ENCODE assay signal across 9 mouse cellular contexts in genomic region chr5:107611224-107611623, GRCm38 (mm10). TPM values are rescaled to one million over a fixed set of nuclear protein-coding genes. Genes with fewer than 3 reads are reported as not detected.
DNase-seq lines count a peak whose midpoint lies in the region; ATAC-seq lines count a peak whose summit lies in the region.
"Had no signal": no experiment of that assay in that cellular context is flagged by ENCODE, and none has a peak within 500 bp of the region (broad histone marks: within the 10 kb centered on the region; RNA-seq: fewer than 3 reads in every experiment).

No protein-coding gene starts in this region.

- no peak overlapping the region for H3K4me3 ChIP-seq in heart, embryonic 12.5 days
- H3K4me3 ChIP-seq in embryonic facial prominence, embryonic 11.5 days (ENCODE audit: low read depth, low read length): no peak overlapping the region
- H3K4me3 ChIP-seq: midbrain, embryonic 12.5 days had no signal

- H3K36me3 ChIP-seq in heart, embryonic 12.5 days: peaks cover 32% of the 10 kb centered on the region
- no peaks in the 10 kb centered on the region for H3K36me3 ChIP-seq in embryonic facial prominence, embryonic 11.5 days (replicated peaks; ENCODE audit: control insufficient read depth, insufficient read depth, low read depth, low read length)

- H3K9ac ChIP-seq in heart, embryonic 12.5 days: no peak overlapping the region
- H3K9ac ChIP-seq in embryonic facial prominence, embryonic 11.5 days (replicated peaks; ENCODE audit: low read length): no peak overlapping the region
- H3K9ac ChIP-seq: midbrain, embryonic 12.5 days had no signal

- H3K4me2 ChIP-seq in heart, embryonic 12.5 days: no peak overlapping the region
- no peak overlapping the region for H3K4me2 ChIP-seq in embryonic facial prominence, embryonic 11.5 days (ENCODE audit: low read depth, low read length)
- H3K4me2 ChIP-seq: midbrain, embryonic 12.5 days had no signal

- no peak for ATAC-seq in heart, embryonic 12.5 days (ENCODE audit: insufficient number of reproducible peaks, low FRiP score)
- ATAC-seq in embryonic facial prominence, embryonic 11.5 days (replicated peaks; ENCODE audit: insufficient number of reproducible peaks, low FRiP score, low TSS enrichment, low read depth): no peak

- H3K9me3 ChIP-seq in heart, embryonic 12.5 days (replicated peaks): no peaks in the 10 kb centered on the region
- H3K9me3 ChIP-seq in embryonic facial prominence, embryonic 11.5 days (replicated peaks; ENCODE audit: control insufficient read depth, low read length): no peaks in the 10 kb centered on the region
- H3K9me3 ChIP-seq: midbrain, embryonic 12.5 days had no signal

- peak; percentile 53 to 78 for DNase-seq in heart, adult 18-20 months
- peak; percentile 53 for DNase-seq in adrenal gland, postnatal 36 days
- peak; percentile 80 for DNase-seq in embryonic facial prominence, embryonic 11.5 days (ENCODE audit: low spot score)
- DNase-seq in heart, postnatal 36 days: peak; percentile 37 to 55
- DNase-seq in layer of hippocampus, adult 8-10 months (ENCODE audit: low spot score in 2 of 2): peak; percentile 28 to 67
- peak; percentile 29 to 73 for DNase-seq in lung, postnatal 4 days
- peak; percentile 51 for DNase-seq in right cerebral cortex, postnatal 14 days

- H3K4me1 ChIP-seq in heart, embryonic 12.5 days (replicated peaks): no peaks in the 10 kb centered on the region
- no peaks in the 10 kb centered on the region for H3K4me1 ChIP-seq in embryonic facial prominence, embryonic 11.5 days (ENCODE audit: control insufficient read depth, insufficient read depth, low read length)
- H3K4me1 ChIP-seq: midbrain, embryonic 12.5 days had no signal

- H3K27ac ChIP-seq in heart, embryonic 12.5 days (ENCODE audit: poor library complexity, severe bottlenecking): no peak overlapping the region
- H3K27ac ChIP-seq in embryonic facial prominence, embryonic 11.5 days (replicated peaks; ENCODE audit: low read depth, low read length): no peak overlapping the region
- H3K27ac ChIP-seq: midbrain, embryonic 12.5 days had no signal

- intact Hi-C loops in heart, postnatal 36 days (cut with DNase I): loop anchor here (2.0 to 5.0 kb wide), 3 partner anchors 171 to 750 kb away; no protein-coding TSS in a partner anchor

- WGBS in heart, embryonic 12.5 days: 3% methylated on average over 2 of the region's 2 CpGs
- 2% methylated on average over 2 of the region's 2 CpGs for WGBS in embryonic facial prominence, embryonic 11.5 days

- no peaks in the 10 kb centered on the region for H3K27me3 ChIP-seq in heart, embryonic 12.5 days (replicated peaks)
- no peaks in the 10 kb centered on the region for H3K27me3 ChIP-seq in embryonic facial prominence, embryonic 11.5 days (ENCODE audit: control insufficient read depth, insufficient read depth, low read length)
- H3K27me3 ChIP-seq: midbrain, embryonic 12.5 days had no signal

RNA-seq across cellular contexts. Expression of gene Glmn, which starts 13.5 kb away (rescaled TPM):
- total RNA-seq in heart, adult 18-20 months (2021): 1 to 10 TPM; 3.8 to 4.2 TPM
- polyA plus RNA-seq in heart, embryonic 12.5 days (2016; fragmentation: Nextera tagmentation; extraction: Ambion mirVana): 26.4 and 27.1 TPM in 2 replicates
- 10 to 100 TPM in 1 of 2 experiments, 1 to 10 TPM in 1; 6.9 to 11.3 TPM for total RNA-seq in adrenal gland, postnatal 36 days (2021)
- polyA plus RNA-seq in embryonic facial prominence, embryonic 11.5 days (2014; fragmentation: Nextera tagmentation; extraction: Ambion mirVana): 46.6 and 49.1 TPM in 2 replicates
- total RNA-seq in heart, postnatal 36 days (2021): 1 to 10 TPM; 3.6 to 4.6 TPM
- total RNA-seq in layer of hippocampus, adult 8-10 months (2022): 10 to 100 TPM; 14.8 to 19.3 (median 16.2) TPM

RNA-seq across cellular contexts. Expression of gene Rpap2, which starts 14.1 kb away (rescaled TPM):
- total RNA-seq in heart, adult 18-20 months (2021): 1 to 10 TPM; 6.8 to 9.6 TPM
- 11.7 and 13.7 TPM in 2 replicates for polyA plus RNA-seq in heart, embryonic 12.5 days (2016; fragmentation: Nextera tagmentation; extraction: Ambion mirVana)
- total RNA-seq in adrenal gland, postnatal 36 days (2021): 10 to 100 TPM; 14.2 to 15.8 TPM
- 23.9 and 24.9 TPM in 2 replicates for polyA plus RNA-seq in embryonic facial prominence, embryonic 11.5 days (2014; fragmentation: Nextera tagmentation; extraction: Ambion mirVana)
- 10 to 100 TPM in 1 of 2 experiments, 1 to 10 TPM in 1; 8.4 to 10.2 TPM for total RNA-seq in heart, postnatal 36 days (2021)
- total RNA-seq in layer of hippocampus, adult 8-10 months (2022): 10 to 100 TPM; 20.3 to 26.4 (median 22.6) TPM
